Mouse (Mus musculus) testis, postnatal 10 days (tissue): ENCODE results near the gene Gm6614.
"Not testable (repeated sequence)": the region's sequence is repeated elsewhere in the genome, so short reads cannot be mapped to it uniquely, and the experiment has no call there.

ENCODE experiments used
- DNase-seq: peaks from one replicate; pipeline ENCODE4 v3.0.0; 2021; ENCODE audit warnings: low spot score

The Gm6614 gene

GRCm38 (mm10) chr6:142011364-142011955 lies at the start of gene Gm6614:
TSS of gene Gm6614 (minus strand) at chr6:142011414.
- DNase-seq, result no peak

GRCm38 (mm10) chr6:142058281-142058680 lies 47.1 kb upstream of the Gm6614 start:
- DNase-seq, result not testable (repeated sequence)

GRCm38 (mm10) chr6:142047689-142048088 lies 36.5 kb upstream of the Gm6614 start:
- DNase-seq, result no peak

GRCm38 (mm10) chr6:142045746-142046145 lies 34.5 kb upstream of the Gm6614 start:
- no peak for DNase-seq

GRCm38 (mm10) chr6:142041896-142042295 lies 30.7 kb upstream of the Gm6614 start:
- no peak for DNase-seq

GRCm38 (mm10) chr6:142040306-142041175 lies 29.3 kb upstream of the Gm6614 start:
- peak; percentile 58 for DNase-seq

- no peak for DNase-seq
Measured at GRCm38 (mm10) chr6:142035771-142036170, 24.6 kb upstream of the Gm6614 start.

GRCm38 (mm10) chr6:142021671-142022070 lies 10.5 kb upstream of the Gm6614 start:
- no peak for DNase-seq

GRCm38 (mm10) chr6:141986772-141987171 lies 24.4 kb downstream of the Gm6614 start:
- DNase-seq, result no peak

- DNase-seq, result no peak
Measured at GRCm38 (mm10) chr6:141984644-141985043, 26.6 kb downstream of the Gm6614 start.

- DNase-seq, result no peak
Measured at GRCm38 (mm10) chr6:141962420-141962819, 48.8 kb downstream of the Gm6614 start.

- no peak for DNase-seq
Measured at GRCm38 (mm10) chr6:141961861-141962260, 49.4 kb downstream of the Gm6614 start.

GRCm38 (mm10) chr6:141960482-141960881 lies 50.7 kb downstream of the Gm6614 start:
- DNase-seq, result no peak

GRCm38 (mm10) chr6:141946862-141947261 lies 64.4 kb downstream of the Gm6614 start, which contains the start of gene Slco1a1:
TSS of gene Slco1a1 (minus strand) at chr6:141946962.
- DNase-seq, result no peak

GRCm38 (mm10) chr6:141940451-141940850 lies 70.8 kb downstream of the Gm6614 start:
- no peak for DNase-seq
